Comparison of ENCODE assay signal across 8 mouse cellular contexts in the genomic region with DNA sequence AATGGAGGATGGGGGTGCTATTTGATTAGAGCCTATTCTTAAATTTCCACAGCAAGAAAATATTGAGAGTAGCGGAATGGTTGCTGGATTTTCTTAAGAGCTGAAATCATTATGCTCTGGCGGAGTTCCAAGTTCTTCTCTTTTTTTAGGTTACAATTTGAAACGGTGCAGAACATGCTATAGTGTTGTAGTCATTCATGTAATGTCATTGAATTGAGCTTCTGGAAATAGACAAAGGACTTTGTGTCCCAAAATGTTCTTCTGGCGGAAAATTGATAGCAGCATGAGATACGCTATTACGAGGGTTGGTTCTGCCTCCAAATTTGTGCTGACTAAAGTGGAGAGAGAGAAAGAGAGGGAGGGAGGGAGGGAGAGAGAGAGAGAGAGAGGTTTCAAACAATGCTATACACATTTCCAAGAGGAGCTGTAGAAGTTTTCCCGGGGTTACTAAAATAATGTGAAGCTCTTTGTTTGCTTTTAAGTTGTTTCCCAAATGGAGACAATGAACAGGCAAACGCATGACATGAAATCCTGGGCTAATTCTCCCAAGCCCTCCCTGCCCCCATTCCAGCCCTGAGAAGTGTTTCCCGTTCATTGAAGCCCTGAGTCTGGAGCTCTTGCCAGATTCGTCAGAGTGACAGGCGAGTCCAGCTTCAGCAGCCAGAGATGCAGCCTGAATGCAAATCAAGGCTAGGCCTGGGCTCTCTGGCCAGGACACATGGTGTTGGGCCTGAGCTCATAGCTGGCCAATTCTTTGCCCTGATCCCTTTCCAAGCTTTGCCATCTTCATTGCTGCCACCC.
DNase-seq lines count a peak whose midpoint lies in the region; ATAC-seq and TF ChIP-seq lines count a peak whose summit lies in the region.

No protein-coding gene starts in this region.

- peaks cover 14% of the 10 kb centered on the region for H3K4me1 ChIP-seq in cerebellum, adult 2 months (ENCODE audit: control insufficient read depth, insufficient read depth, low read length)
- H3K4me1 ChIP-seq in embryonic facial prominence, embryonic 14.5 days (ENCODE audit: control insufficient read depth, insufficient read depth, low read length): peaks cover 25% of the 10 kb centered on the region
- H3K4me1 ChIP-seq in heart, embryonic 14.5 days (ENCODE audit: control insufficient read depth in 2 of 2, insufficient read depth in 2 of 2, low read length in 2 of 2): peaks cover 8 to 22% of the 10 kb centered on the region in 2 experiments
- H3K4me1 ChIP-seq in midbrain, embryonic 15.5 days: peaks cover 23% of the 10 kb centered on the region

- no peak overlapping the region; the same call in 1 of the 2 replicates for H3K27ac ChIP-seq in cerebellum, adult 2 months (ENCODE audit: insufficient read depth, low read length)
- H3K27ac ChIP-seq in embryonic facial prominence, embryonic 14.5 days (replicated peaks; ENCODE audit: low read depth, low read length): peak overlapping the region; percentile 82
- peak overlapping the region; percentile 54 to 73 for H3K27ac ChIP-seq in heart, embryonic 14.5 days (replicated peaks in 1 of 2; ENCODE audit: control insufficient read depth in 1 of 2, insufficient read depth in 1 of 2, low read depth in 2 of 2, low read length in 2 of 2)
- peak overlapping the region; percentile 73 for H3K27ac ChIP-seq in midbrain, embryonic 15.5 days

- no peak overlapping the region for H3K4me3 ChIP-seq in cerebellum, adult 2 months (replicated peaks; ENCODE audit: insufficient read depth, low read depth, low read length)
- no peak overlapping the region for H3K4me3 ChIP-seq in embryonic facial prominence, embryonic 14.5 days (ENCODE audit: low read depth, low read length)
- no peak overlapping the region for H3K4me3 ChIP-seq in heart, embryonic 14.5 days (ENCODE audit: control insufficient read depth in 1 of 2, insufficient read depth in 1 of 2, low read depth in 1 of 2, low read length in 2 of 2)
- H3K4me3 ChIP-seq in midbrain, embryonic 15.5 days: no peak overlapping the region

- H3K27me3 ChIP-seq in cerebellum, adult 2 months (ENCODE audit: control insufficient read depth, insufficient read depth, low read length): no peaks in the 10 kb centered on the region
- H3K27me3 ChIP-seq in embryonic facial prominence, embryonic 14.5 days (replicated peaks; ENCODE audit: control insufficient read depth, insufficient read depth, low read length): no peaks in the 10 kb centered on the region
- H3K27me3 ChIP-seq in heart, embryonic 14.5 days (ENCODE audit: control insufficient read depth, insufficient read depth, low read length): no peaks in the 10 kb centered on the region
- H3K27me3 ChIP-seq in midbrain, embryonic 15.5 days (replicated peaks): no peaks in the 10 kb centered on the region

- 0 out of 2 replicates have a peak overlapping the region, but pooled peaks have one; percentile 10 for H3K9ac ChIP-seq in embryonic facial prominence, embryonic 14.5 days (ENCODE audit: low read depth, low read length)
- peak overlapping the region; percentile 31; the same call in 1 of the 2 replicates for H3K9ac ChIP-seq in heart, embryonic 14.5 days (ENCODE audit: low read length)
- no peak overlapping the region for H3K9ac ChIP-seq in midbrain, embryonic 15.5 days

- ATAC-seq in embryonic facial prominence, embryonic 14.5 days (ENCODE audit: low read depth): peak; percentile 75
- peak; percentile 56 for ATAC-seq in heart, embryonic 14.5 days (ENCODE audit: insufficient number of reproducible peaks, insufficient read depth, low FRiP score, low read depth)
- peak; percentile 91 for ATAC-seq in midbrain, embryonic 15.5 days (replicated peaks)

- peak; percentile 80 to 92 for DNase-seq in cerebellum, adult 2 months
- peak; percentile 92 for DNase-seq in embryonic facial prominence, embryonic 14.5 days (ENCODE audit: low spot score)
- peak; percentile 43 to 51 for DNase-seq in layer of hippocampus, postnatal 25 days (ENCODE audit: extremely low spot score in 1 of 2, low spot score in 1 of 2)
- no peak for DNase-seq in urinary bladder, postnatal 4 days (ENCODE audit: low spot score in 2 of 2)
- no peak for DNase-seq in kidney, postnatal 25 days
- no peak for DNase-seq in testis, postnatal 10 days (ENCODE audit: low spot score)

- no peak for TF ChIP-seq CTCF in cerebellum, adult 2 months (IDR thresholded peaks at IDR 0.05; ENCODE audit: borderline replicate concordance, insufficient read depth, low read depth, low read length)

- no peak for TF ChIP-seq POLR2A in cerebellum, adult 2 months (IDR thresholded peaks at IDR 0.05; ENCODE audit: borderline replicate concordance, insufficient read depth, low read length)

- H3K36me3 ChIP-seq in embryonic facial prominence, embryonic 14.5 days (ENCODE audit: control insufficient read depth, insufficient read depth, low read length): no peaks in the 10 kb centered on the region
- no peaks in the 10 kb centered on the region for H3K36me3 ChIP-seq in heart, embryonic 14.5 days (ENCODE audit: control insufficient read depth, insufficient read depth, low read length)
- no peaks in the 10 kb centered on the region for H3K36me3 ChIP-seq in midbrain, embryonic 15.5 days (replicated peaks)

- H3K4me2 ChIP-seq in embryonic facial prominence, embryonic 14.5 days (ENCODE audit: low read depth, low read length): peak overlapping the region; percentile 37
- H3K4me2 ChIP-seq in heart, embryonic 14.5 days (ENCODE audit: low read length): peak overlapping the region; percentile 49
- H3K4me2 ChIP-seq in midbrain, embryonic 15.5 days: peak overlapping the region; percentile 12

- WGBS in cerebellum, adult 2 months: 14% methylated on average over 11 of the region's 11 CpGs
- WGBS in embryonic facial prominence, embryonic 14.5 days: 9% methylated on average over 11 of the region's 11 CpGs
- WGBS in heart, embryonic 14.5 days: 12% methylated on average over 11 of the region's 11 CpGs
- WGBS in midbrain, embryonic 15.5 days: 7% methylated on average over 11 of the region's 11 CpGs

- H3K9me3 ChIP-seq in embryonic facial prominence, embryonic 14.5 days (ENCODE audit: control insufficient read depth, low read length): no peaks in the 10 kb centered on the region
- H3K9me3 ChIP-seq in heart, embryonic 14.5 days (ENCODE audit: control insufficient read depth, low read length): no peaks in the 10 kb centered on the region
- H3K9me3 ChIP-seq in midbrain, embryonic 15.5 days: no peaks in the 10 kb centered on the region

Comparison
In these comparisons a context has a peak if more than half of its experiments do, and no peak if none do; other contexts are left out.
1. DNase-seq: peak in cerebellum, adult 2 months (2 of 2), embryonic facial prominence, embryonic 14.5 days (single experiment) and layer of hippocampus, postnatal 25 days (2 of 2); none in urinary bladder, postnatal 4 days (0 of 2), kidney, postnatal 25 days (0 of 2) and testis, postnatal 10 days (single experiment).
2. Peak in every context shown above with its lines, with median percentiles within 50 percentile points of each other: ATAC-seq and H3K4me2 ChIP-seq.